Mouse (Mus musculus) right cerebral cortex, postnatal 10 days (tissue): ENCODE results near the gene Gm49361.
"Not testable (repeated sequence)": the region's sequence is repeated elsewhere in the genome, so short reads cannot be mapped to it uniquely, and the experiment has no call there.

Experiments
- DNase-seq, 2 experiments: peaks; one replicate each; pipeline ENCODE4 v3.0.0; 2021; ENCODE audit warnings: low spot score in 2 of 2

Gm49361 gene

DNA sequence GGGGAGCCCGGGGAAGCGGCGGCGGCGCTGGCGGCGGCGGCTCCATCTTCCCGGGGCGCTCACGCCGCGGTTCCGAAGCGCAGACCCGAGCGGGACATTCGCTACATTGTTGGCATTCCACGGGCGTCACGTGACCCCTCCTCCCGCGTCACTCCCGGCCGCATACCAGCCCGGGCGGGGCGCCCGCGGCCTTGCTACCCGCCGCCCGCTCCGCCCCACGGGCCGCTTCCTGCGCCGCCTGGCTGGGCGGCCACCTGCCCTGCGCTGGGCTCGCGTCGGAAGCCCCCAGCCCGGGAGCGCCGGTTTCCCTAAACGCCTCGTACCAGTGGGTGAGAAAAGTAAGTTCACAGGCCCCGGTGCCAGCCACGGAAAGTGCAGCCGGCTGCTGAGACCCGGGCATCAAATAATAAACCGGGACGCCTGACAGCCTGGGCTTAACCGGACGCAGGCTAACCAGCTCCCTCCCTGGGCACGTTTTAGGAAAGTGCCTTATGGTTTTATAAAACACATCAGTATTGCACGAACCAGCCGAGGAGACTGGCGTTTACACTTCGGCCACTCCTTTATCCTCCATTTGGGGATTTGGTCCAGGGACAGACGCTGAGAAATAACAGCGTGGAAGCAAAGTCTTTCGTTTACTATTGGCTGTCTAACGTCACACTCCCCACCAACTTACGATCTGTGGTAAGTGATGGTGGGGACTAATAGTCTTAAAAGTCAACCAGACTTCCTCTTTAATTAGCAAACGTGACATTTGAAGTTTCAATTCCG is at the start of gene Gm49361:
Gene Gm49361 (minus strand): TSS at position 103 of the 771 bp plus-strand sequence.
- DNase-seq: peak; percentile 82 to 87

DNA sequence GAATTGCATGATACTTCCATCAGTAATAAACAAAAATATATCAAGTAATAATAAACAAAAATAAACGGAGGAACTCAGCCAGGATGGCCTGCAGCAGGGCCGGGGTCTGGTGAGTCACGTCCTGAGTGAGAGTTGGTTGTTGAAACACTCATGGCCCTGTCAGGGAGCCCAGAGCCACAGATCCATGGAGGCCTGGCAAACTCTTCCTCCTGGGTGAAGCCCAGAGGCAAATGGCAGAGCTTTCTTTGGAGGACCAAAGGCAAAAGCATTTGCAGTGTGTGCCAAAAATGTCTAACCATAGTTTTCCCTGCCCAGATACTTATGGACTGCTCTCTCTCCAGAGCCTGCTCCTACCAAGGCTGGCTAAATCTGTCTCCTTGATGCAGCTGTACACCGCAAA is 45.3 kb upstream of the Gm49361 start:
- DNase-seq: no peak

DNA sequence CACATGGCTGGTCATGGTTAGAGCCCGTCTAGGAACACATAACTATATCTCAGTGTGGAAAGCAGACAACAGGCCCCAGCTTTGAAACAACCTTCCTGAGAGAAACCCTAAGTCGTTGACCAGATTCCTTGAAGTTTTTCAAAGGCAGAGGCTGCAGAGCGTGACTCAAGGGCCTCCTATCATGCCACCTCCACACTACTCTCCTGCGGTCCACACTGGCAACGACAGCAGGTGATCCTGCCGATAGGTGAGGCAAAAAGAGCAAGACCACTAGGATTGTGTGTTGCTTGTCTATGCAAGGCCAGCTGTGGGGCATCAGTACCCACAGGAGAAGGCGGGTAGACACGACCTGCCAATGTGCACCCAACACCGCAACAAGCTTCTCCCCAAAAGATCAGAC is 43.9 kb upstream of the Gm49361 start:
- DNase-seq: no peak

DNA sequence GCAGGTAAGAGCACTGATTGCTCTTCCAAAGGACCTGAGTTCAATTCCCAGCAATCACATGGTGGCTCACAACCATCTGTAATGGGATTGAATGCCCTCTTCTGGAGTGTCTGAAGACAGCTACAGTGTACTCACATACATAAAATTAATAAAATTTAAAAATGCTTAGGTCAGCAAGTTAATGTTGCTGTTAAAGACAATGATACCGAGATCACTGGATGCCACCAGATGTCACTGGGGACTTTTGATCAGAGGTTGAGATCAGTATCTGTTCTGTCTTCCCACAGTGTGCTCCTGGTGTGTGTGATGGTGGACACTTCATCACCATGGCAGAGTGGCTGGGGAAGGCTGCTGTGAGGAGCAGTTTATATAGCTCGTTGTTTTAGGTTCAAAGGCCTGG is 43.4 kb upstream of the Gm49361 start:
- DNase-seq: no peak

DNA sequence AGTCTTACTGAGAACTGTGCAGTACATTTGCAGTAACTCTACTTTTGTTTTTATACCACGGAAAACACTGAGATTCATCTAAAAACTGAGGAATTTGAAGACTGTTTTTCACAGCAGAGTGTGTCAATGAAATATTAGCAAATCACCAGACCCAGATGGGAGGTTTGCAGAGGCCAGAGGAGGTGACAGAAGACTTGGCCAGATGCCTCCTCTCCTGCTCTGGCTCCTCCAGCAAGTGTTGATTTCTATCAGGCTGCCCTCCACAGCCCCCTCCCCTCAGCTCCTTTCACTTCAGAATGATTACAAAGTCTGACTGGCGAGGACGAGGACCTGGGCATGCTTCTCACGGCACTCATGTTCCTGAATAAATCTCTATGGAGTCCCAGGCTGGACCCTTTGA is 41.5 kb upstream of the Gm49361 start:
- DNase-seq: no peak

DNA sequence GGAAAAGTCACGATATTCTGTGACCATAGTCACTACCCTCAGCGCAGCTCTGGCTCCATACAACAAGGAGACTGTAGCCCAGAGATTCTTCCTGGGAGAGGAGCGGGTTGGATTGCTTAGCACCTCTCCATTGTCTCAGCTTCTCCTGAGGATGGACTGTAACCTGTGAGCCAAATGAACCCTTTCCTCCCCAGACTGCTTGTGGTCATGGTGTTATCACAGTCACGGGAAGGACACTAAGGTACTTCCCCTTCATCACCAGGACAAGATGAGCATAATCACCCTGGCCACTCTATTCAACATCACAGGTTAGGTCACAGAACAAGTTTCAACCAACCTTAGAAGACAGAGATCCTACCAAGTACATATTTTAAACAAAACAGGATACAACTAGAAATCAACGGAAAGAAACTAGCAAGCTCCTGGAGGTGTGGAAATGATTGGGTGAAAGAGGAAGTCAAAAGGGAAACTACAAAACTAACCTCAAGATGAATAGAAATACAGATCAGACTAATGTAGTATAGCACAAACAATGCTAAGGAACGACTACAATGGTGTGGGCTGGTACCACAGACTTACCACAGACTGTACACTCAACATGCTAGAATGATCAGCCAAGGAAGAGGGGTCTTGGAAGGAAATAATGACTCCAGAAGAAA is 26.4 kb upstream of the Gm49361 start:
- DNase-seq: no peak

DNA sequence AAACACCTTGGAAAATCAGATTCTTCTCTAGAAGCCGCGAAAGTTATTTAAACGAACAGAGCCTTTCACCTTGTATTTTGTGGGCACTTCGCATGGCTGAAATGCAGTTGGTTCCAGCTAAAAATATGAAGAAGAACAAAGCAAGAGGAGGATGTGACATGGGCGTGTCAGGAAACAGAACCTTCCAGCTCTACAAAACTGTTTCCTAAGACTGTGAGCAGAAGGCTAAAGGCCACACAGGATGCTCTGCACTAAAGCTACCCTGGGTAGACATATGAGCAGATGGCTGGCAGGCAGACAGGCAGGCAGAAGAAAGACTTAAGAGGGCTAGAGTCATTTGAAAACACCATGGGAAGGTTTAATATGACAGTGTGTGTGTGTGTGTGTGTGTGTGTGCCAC is 23.2 kb upstream of the Gm49361 start:
- DNase-seq: no peak

DNA sequence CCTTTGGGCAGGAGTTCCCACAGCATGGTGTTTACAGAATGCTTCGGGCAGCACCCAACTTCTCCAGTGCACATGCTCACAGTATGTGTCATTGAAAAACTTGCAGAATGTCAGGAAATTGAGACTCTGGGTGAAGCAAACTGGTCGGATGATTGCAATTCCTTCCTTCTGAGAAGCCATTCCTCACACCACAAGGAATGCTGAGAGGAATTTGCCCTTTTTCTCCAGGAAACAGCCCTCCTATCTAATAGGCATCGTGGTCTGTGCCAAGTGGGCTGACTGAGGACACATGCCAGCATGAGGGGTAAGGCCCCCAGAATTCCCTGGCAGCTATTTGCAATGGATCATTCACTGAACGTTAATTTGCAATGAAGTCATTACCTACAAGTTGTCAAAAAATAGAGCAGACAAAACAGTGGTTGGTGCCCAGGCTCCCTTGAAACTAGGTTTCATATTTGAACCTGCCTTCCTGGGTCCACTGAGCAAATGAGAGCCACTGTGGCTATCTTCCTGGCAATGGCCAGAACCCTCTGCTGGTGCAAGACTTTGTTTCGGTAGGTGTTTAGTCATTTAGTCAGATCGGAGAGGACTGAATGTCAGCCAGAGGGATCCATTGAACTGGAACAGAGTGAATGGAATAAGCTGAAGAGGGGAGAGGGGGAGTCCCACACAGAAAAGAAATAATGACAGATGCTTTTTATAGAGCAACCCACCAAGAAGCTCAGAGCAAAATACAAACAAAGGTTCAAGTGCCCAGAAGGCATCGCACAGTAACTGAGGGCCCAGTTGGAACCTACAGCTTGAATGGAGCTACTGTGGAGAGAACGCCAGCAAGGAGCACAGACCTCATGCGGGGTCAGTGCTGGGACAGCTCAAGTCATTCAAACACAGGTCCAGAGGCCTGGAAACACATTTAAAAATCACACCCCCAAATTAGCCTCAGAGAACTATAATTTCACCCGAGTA is 14.8 kb upstream of the Gm49361 start:
- DNase-seq: no peak

DNA sequence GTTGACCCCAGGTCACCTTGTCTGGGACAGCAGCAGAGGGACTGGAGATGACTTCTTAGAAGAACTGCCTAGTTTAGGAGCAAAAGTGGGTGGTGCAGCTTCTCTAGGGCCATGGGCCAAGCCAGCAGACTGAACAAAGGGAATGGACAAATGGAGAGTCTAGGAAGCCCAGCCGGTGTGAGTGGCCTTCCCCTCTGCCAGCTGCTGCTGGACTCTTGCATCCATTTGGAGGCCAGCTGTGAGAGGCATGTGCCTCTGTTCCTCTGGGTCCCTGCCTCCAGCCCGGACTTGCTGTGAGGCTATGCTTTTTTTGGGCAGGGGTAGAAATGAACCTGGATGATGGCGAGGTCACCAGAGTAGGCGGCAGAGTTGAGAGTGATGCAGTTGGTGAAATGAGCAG is 12.3 kb upstream of the Gm49361 start, which contains the start of gene Lats2:
Gene Lats2 (minus strand): TSS at position 152 of the 400 bp plus-strand sequence.
- DNase-seq: no peak

DNA sequence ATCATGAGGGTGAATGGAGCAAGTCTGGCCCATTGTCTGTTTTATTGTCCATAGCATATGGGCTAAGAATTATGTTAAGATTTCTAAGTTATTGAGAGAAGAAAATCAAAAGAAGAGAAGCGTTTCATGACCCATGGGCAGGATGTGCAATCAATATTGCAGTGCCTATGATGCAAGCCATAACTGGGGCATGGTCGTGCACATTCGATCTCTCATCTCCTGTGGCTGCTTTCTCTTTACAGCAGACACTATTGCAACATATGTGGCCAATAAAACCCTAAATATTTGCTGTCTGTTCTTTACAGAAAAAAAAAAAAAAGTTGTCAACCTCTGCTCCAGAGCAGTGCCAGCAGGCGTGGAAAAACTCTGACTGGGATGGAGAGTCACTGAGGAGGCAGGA is 10.2 kb upstream of the Gm49361 start:
- no peak for DNase-seq

DNA sequence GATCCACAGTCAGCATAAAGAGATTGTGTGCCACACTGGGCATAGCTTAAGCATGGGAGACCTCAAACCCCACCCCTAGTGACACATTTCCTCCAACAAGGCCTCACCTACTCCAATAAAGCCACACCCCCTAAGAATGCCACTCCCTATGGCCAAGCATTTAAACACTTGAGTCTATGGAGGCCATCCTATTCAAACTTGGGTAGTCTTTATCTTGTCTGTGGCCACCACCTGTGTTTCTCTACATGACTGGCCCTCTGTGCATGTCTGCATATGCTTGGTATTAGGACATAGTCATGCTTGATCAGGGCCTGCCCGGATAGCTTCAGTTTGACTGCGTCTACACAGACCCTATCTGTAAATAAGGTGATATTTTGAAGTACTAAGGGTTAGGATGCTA is 9.8 kb upstream of the Gm49361 start:
- DNase-seq: no peak

DNA sequence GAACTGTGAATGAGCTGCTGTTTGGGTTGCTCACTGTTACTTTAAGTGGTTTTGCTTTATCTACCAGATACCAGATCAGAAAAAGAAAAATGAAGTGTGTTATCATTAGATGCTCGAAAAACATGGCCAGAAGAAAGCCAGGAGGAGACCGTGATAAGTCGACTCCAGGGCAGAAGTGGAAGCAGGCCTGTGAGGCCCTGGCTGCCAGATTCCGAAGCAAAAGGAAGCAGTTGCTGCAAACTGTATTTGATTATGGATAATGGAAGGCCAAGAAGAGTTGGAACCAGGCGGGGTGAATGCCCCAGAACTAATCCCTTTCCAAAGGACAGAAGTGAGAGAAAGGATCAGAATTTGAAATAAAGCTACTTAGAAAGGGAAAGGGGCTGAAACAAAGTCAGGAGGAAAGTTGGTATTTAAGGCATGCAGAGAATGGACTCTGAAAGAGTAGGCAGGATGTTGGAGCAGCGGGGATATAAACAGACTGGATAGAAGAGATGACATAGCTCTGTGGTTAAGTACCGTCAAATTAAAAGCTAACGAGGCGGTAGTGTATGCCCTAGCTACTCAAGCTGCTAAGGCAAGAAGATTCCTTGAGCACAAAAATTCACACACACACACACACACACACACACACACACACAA is 7.6 kb upstream of the Gm49361 start:
- no peak for DNase-seq

DNA sequence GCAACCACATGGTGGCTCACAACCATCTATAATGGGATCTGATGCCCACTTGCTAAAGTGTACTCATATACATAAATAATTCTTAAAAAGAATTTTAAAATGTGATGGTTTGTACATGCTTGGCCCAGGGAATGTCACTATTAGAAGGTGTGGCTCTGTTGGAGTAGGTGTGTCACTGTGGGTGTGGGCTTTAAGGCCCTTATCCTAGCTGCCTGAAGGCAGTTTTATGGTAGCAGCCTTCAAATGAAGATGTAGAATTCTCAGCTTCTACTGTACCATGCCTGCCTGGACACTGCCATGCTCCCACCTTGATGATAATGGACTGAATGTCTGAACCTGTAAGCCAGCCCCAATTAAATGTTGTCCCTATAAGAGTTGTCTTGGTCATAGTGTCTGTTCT is 5.1 kb upstream of the Gm49361 start:
- not testable (repeated sequence) for DNase-seq

DNA sequence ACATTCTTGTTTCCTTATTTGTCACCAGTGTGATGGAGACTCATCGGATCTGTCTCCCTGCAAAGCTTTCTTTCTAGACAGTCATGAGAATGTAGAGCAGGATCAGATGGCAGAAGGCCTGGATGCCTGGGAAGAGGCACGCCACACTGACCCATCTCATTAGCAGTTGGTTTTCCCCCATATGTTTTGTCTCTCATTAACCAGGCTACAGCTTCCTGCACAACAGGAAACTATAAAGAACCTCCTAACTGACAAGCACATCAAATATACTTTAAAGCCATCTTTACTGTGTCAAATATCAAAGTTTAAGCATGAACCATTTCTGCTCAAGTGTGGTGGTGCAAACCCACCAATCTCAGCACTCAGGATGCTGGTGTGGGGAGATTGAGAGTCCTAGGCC is 3.6 kb upstream of the Gm49361 start:
- no peak for DNase-seq

DNA sequence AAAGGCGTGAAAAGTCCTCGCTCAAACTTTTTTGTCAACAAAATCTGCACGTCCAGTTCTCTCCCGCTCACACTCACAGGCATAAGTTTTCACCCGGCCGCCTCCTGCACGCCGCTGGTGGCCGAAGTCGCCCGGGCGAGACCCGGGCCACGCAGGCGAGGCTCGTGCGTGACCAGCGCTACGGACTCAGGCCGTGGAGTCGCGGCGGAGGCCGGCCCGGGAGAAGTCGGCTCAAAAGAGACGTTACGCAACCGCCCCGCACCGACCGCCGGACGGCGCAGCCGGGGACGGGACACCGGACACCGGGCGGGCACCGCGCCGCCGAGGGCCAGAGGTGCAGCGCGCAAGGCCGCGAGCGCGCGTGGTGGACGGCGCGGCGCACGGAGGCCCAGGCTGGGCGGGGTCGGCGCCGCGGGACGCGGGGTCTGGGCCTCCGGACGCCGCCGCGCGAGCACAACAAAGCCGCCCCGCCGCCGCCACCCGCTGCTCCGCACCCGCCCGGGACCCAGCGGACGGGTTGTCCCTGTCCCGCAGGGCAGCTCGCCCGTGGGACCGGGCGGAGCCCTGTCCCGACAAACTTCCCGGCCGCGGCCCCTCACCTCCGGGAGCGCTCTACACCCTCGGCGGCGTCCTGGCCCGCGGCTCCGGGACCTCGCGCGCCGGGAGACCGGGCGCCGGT is 473 bp downstream of the Gm49361 start:
- DNase-seq: peak in 1 of 2 experiments; percentile 33

DNA sequence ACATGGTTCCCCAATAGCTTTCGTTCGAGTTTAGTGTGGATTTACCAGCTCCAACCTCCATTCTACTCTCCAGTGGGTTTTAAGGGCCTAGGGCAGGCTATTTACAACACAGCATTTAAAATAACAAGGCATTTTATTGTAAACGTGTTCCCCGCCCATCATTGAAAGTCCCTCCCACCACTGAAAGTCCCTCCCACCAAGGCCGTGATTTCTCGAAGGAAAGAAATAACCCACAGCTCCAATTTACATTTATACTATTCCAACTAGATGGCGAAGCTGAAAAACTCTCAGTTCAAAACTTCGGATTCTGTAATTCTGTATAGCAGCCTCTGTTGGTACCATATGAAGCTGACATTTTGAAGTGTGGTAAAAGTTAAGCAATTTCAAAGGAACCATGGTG is 1.4 kb downstream of the Gm49361 start:
- no peak for DNase-seq

DNA sequence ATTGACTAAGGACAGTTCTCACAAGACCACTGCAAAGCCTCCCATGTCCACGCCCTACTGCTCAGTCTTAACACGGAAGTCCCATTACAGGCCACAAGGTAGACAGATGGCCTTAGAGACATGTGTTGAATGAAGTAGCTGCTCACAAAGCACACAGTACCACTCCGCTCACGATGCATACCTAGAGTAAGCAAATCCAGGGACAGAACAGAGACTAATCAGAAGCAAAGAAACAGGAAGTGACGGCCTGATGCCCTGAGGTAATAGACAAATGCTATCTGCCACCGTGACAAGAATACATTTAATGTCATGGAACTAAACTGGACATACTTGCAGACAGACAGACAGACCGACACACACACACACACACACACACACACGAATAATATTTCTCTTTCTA is 5.3 kb downstream of the Gm49361 start:
- DNase-seq: no peak

DNA sequence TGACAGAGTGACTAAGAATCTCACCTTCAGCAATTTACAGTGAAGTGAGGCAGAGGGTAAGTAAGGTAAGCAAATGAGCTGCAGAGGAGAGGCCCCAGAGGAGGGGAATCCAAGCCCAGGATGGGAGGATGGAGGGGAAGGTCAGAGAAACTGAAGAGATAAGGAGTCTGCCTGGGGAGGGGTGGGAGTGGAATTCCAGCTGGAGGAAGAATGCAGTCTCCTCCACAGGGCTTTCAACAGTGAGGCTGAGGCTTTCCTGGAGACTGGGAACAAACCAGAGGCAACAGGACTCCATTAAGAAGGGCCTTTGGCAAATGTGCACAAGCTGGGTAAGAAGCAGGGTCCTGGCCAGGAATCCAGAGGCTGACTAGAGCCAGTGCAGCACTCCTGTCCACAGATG is 8.8 kb downstream of the Gm49361 start:
- DNase-seq: no peak

DNA sequence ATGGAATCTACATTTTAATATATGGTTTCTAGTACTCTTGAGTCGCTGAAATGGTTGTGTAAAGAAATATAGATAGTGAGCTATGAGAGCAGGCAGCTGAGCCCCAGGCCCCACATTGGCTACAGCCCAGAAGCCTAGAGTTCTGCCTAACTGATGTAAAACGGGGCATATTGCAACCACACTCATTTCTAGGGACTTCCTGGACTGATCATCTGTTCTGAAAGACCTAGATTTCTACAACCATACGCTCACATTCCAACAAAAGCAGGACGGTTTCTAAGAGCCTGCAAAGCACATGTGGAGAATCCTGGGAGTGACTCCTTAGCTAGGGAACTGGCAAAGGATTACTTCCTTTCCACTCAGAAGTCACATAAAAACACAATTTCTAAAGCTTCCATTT is 9.8 kb downstream of the Gm49361 start:
- DNase-seq: peak; percentile 39 to 51

DNA sequence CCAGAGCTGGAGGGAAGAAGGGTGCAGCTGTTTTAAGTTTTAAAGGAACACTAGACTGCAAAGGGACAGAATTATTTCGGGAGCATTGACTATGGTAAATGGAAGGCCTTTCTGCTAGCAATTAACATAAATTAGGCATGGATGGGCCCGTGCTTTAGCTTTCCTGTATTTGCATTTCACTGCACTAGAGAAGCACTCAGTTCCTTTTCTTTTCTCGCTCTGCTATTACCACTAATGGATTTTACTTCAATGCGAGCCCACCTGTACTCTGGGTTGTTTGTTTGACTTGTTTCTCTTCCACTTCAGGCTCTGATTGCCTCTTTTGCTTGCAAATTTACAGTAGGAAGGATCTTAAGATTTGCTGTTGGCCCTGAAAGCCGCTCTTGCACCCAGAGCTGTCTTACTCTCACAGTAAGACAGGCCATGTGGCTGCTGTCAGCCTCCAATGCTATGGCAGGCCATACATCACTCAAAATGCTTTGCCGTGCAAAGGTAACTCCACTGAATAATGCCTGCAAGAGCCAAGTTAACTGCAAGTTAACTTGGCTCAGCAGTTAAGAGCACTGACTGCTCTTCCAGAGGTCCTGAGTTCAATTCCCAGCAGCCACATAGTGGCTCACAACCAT is 13.1 kb downstream of the Gm49361 start:
- no peak for DNase-seq

DNA sequence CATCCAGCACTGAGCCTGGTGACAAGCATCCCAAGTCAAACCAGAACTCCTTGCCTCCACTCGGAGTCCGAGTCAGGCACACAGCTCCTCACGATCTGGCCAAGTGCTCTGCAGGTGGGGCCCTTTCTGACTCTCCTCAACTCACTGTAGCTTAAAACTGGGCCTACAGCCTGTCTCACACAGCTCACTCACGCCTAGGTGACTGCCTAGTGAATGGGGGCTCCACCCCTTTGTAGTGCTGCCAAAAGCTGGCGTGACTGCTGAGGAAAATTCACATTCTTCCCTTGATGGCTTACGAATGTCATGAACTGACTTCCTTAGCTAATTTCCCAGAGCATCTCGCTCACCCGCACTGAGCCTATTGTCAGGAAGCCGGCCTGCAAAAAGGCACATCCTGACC is 15.4 kb downstream of the Gm49361 start:
- no peak for DNase-seq
